Mouse (Mus musculus) limb, embryonic 15.5 days (tissue): ENCODE measurements around the gene H6pd. TPM values are rescaled to one million over a fixed set of nuclear protein-coding genes. Genes with fewer than 3 reads are reported as not detected.

Source experiments
- ATAC-seq: fragments of 200-750 bp; cut with Nextera tagmentation; 2 replicates; pipeline ENCODE4 v1.8.0; 2017; ENCODE audit warnings: low read depth, moderate TSS enrichment; ENCODE audit not compliant: insufficient number of reproducible peaks, low FRiP score, low TSS enrichment
- H3K27ac ChIP-seq: fragments of 300-500 bp; sonication (generic); 2 replicates; pipeline ENCODE4 v1.5.1; 2015; ENCODE audit warnings: moderate library complexity, mild to moderate bottlenecking, inconsistent platforms
- H3K27me3 ChIP-seq: fragments of 300-500 bp; sonication (generic); 2 replicates; pipeline ENCODE4 v1.6.1; 2015; ENCODE audit warnings: inconsistent platforms
- H3K36me3 ChIP-seq: fragments of 300-500 bp; sonication (generic); 2 replicates; pipeline ENCODE4 v1.6.1; 2015; ENCODE audit warnings: inconsistent platforms
- H3K4me1 ChIP-seq: fragments of 300-500 bp; sonication (generic); 2 replicates; pipeline ENCODE4 v1.6.1; 2015; ENCODE audit warnings: inconsistent platforms
- H3K4me2 ChIP-seq: fragments of 300-500 bp; sonication (generic); 2 replicates; pipeline ENCODE4 v1.6.1; 2015; ENCODE audit warnings: mild to moderate bottlenecking, inconsistent platforms
- H3K4me3 ChIP-seq: fragments of 300-500 bp; sonication (generic); 2 replicates; pipeline ENCODE4 v1.5.1; 2015; ENCODE audit warnings: mild to moderate bottlenecking, inconsistent platforms
- H3K9ac ChIP-seq: fragments of 300-500 bp; sonication (generic); 2 replicates; pipeline ENCODE4 v1.6.1; 2015; ENCODE audit warnings: inconsistent platforms
- H3K9me3 ChIP-seq: fragments of 300-500 bp; sonication (generic); 2 replicates; pipeline ENCODE4 v1.6.1; 2016; ENCODE audit warnings: inconsistent platforms
- WGBS: fragments of 180-500 bp; shearing (Covaris S2); methylation state at CpG from one replicate; pipeline ENCODE4 v1.1.7; 2015; 5-methylcytosine and 5-hydroxymethylcytosine counted together
- polyA plus RNA-seq: library from polyadenylated mRNA; unstranded; fragments of >200 nt; fragmentation: Nextera tagmentation; extraction: Ambion mirVana; gene quantifications from 2 replicates; pipeline ENCODE4 v1.2.1, GENCODE M21; 2015

Gene H6pd
- polyA plus RNA-seq, 1 experiment from 2014 or later, result 13.4 TPM

DNA sequence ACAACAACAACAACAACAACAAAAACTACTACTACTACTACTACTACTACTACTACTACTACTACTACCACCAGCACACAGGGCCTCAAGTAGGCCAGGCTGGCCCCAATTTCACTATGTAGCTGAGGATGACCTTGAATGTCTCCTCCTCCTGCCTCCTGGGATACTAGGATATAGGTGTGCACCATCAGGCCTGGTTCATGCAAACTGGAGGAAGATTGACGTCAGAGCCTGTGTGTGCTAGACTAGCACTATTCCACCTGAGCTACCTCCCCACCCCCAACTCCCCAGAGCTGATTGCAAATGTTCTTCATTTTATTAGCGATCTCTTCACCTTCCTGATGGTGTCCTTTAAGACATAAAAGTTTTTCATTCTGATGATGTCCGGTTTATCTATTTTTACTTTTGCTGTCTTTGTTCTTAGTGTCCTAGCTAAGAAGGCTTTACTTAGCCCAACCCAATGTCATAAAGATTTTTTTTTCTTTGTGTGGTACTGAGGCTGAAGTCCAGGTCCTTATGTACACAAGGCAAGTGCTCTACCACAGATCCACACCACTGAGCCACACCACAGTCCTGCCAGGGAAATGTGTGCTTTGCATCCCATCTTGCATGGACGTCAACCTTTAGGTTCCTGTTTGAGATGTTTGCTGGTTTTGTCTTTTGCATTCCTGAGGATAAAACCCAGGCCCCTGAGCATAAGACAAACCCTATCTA lies 5.7 kb upstream of the H6pd start:
- no peaks in the 10 kb centered on the region for H3K36me3 ChIP-seq

DNA sequence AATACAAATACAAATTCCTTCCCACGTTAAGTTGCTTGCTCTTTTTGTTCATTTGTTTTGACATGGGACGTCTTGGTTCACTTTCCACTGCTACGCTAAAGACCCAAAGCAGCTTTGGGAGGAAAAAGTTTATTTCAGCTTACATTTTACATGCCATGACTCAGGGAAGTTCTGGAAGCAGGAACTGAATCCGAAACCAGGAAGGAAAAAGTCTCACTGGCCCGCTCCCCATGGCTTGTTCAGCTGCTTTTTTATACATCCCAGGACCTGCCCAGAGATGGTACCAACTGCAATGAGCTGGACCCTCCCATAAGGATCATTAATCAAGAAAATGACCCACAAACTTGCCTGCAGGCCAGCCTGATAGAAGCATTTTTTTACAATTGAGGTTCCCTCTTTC lies 5.0 kb upstream of the H6pd start:
- 86% methylated on average over 5 of the region's 5 CpGs for WGBS
- H3K4me1 ChIP-seq, result peaks cover 6% of the 10 kb centered on the region; the same call in 1 of the 2 replicates

More for the DNA sequence above, 5.7 kb upstream of the H6pd start:
- Histone ChIP-seq H3K9ac (no peak overlapping the region), H3K9me3 (no peaks in the 10 kb centered on the region), H3K27me3 (no peaks in the 10 kb centered on the region), H3K4me2 (no peak overlapping the region), H3K4me1 (0 out of 2 replicates have a peak, but pooled peaks cover under 1% of the 10 kb centered on the region), H3K27ac (no peak overlapping the region), H3K4me3 (no peak overlapping the region)
- 85% methylated on average over 4 of the region's 4 CpGs for WGBS
- ATAC-seq, result no peak

DNA sequence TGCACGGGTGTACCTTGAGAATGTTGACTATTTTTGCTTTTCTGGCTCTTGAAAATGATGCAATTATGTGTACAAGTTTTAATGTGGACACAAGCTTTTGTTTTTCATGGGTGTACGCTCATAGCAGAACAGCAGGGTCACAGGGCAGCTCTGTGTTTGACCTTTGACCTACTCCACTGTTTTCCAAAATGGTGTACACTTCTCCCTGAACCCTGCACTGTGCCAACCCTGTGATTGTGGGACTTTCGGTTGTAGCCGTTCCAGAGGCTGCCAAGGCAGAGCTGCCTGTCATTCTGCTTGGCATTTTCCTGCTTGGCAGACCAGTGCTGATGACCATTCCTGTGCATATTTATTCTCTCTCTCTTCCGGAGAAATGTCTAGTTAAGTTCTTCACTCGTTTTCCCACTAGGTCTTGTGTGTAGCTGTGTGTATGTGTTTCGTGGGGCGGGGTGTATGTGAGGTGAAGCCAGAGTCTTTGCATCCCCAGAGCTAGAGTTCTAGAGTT lies 4.4 kb upstream of the H6pd start:
- 90% methylated on average over 8 of the region's 8 CpGs for WGBS
- ATAC-seq, result no peak
- H3K4me2 ChIP-seq, result no peak overlapping the region
- no peaks in the 10 kb centered on the region for H3K27me3 ChIP-seq
- no peak overlapping the region for H3K9ac ChIP-seq
- no peaks in the 10 kb centered on the region for H3K9me3 ChIP-seq
- no peaks in the 10 kb centered on the region for H3K36me3 ChIP-seq
- H3K27ac ChIP-seq, result no peak overlapping the region
- no peak overlapping the region for H3K4me3 ChIP-seq
- H3K4me1 ChIP-seq, result peaks cover 10% of the 10 kb centered on the region

More for the DNA sequence above, 5.0 kb upstream of the H6pd start:
- Histone ChIP-seq H3K9ac (no peak overlapping the region), H3K27ac (no peak overlapping the region), H3K9me3 (no peaks in the 10 kb centered on the region), H3K27me3 (no peaks in the 10 kb centered on the region), H3K36me3 (no peaks in the 10 kb centered on the region), H3K4me2 (no peak overlapping the region), H3K4me3 (no peak overlapping the region)
- no peak for ATAC-seq

- WGBS, result 58% methylated on average over 4 of the region's 4 CpGs
- H3K4me1 ChIP-seq, result peaks cover 18% of the 10 kb centered on the region
- H3K4me2 ChIP-seq, result no peak overlapping the region
- no peak overlapping the region for H3K9ac ChIP-seq
- H3K9me3 ChIP-seq, result no peaks in the 10 kb centered on the region
- ATAC-seq, result no peak
- no peak overlapping the region for H3K4me3 ChIP-seq
- peak overlapping the region; percentile 24; the same call in 1 of the 2 replicates for H3K27ac ChIP-seq
- H3K27me3 ChIP-seq, result no peaks in the 10 kb centered on the region
- H3K36me3 ChIP-seq, result no peaks in the 10 kb centered on the region
These were observed 3.5 kb upstream of the H6pd start for GRCm38 (mm10) chr4:150012322-150012723.

DNA sequence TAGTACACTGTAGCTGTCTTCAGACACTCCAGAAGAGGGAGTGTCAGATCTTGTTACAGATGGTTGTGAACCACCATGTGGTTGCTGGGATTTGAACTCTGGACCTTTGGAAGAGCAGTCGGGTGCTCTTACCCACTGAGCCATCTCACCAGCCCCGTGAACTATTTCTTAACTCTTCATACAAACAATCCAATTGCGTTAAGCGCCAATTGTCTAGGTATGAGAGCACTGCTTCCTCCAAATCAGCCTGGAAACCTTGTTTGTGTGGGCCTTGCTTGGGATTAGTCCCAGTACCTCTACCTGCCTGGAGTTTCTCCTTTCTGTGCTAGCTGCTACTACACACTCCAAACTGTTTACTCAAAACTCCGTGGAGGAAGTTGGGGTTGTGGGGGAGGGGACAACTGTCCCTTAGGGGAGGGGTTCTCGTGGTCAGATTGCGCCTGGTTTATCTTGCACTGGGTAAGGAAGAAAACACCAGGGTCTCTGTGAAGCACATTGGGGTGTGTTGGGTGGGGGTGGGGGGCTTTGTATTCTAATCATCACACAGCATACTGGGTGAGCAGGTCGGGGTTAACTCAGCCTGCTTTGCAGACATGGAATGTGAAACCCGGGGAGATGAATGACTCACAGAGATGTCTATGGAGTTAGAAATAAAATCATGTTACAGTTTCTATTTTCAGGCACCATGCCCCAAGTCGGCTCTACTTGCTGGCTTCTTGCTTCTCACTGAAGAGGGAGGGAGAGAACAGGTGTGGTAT lies 2.9 kb upstream of the H6pd start:
- no peak overlapping the region for H3K4me2 ChIP-seq
- 44% methylated on average over 10 of the region's 10 CpGs for WGBS
- H3K27me3 ChIP-seq, result no peaks in the 10 kb centered on the region
- no peaks in the 10 kb centered on the region for H3K9me3 ChIP-seq
- H3K36me3 ChIP-seq, result no peaks in the 10 kb centered on the region
- no peak overlapping the region for H3K9ac ChIP-seq
- no peak overlapping the region for H3K4me3 ChIP-seq
- no peak for ATAC-seq
- peaks cover 18% of the 10 kb centered on the region for H3K4me1 ChIP-seq
- peak overlapping the region; percentile 24; the same call in 1 of the 2 replicates for H3K27ac ChIP-seq

- 84% methylated on average over 6 of the region's 6 CpGs for WGBS
- H3K27ac ChIP-seq, result no peak overlapping the region
- H3K4me3 ChIP-seq, result no peak overlapping the region
These were observed 1.4 kb upstream of the H6pd start for GRCm38 (mm10) chr4:150010054-150010730.

GRCm38 (mm10) chr4:150009587-150009930 lies 736 bp upstream of the H6pd start:
- no peak overlapping the region for H3K9ac ChIP-seq
- WGBS, result 78% methylated on average over 6 of the region's 6 CpGs
- H3K27ac ChIP-seq, result no peak overlapping the region

More at GRCm38 (mm10) chr4:150010054-150010730, 1.4 kb upstream of the H6pd start:
- H3K4me2 ChIP-seq, result no peak overlapping the region
- H3K4me1 ChIP-seq, result peaks cover 18% of the 10 kb centered on the region
- no peaks in the 10 kb centered on the region for H3K27me3 ChIP-seq
- no peaks in the 10 kb centered on the region for H3K9me3 ChIP-seq
- H3K9ac ChIP-seq, result no peak overlapping the region
- no peak for ATAC-seq
- no peaks in the 10 kb centered on the region for H3K36me3 ChIP-seq

DNA sequence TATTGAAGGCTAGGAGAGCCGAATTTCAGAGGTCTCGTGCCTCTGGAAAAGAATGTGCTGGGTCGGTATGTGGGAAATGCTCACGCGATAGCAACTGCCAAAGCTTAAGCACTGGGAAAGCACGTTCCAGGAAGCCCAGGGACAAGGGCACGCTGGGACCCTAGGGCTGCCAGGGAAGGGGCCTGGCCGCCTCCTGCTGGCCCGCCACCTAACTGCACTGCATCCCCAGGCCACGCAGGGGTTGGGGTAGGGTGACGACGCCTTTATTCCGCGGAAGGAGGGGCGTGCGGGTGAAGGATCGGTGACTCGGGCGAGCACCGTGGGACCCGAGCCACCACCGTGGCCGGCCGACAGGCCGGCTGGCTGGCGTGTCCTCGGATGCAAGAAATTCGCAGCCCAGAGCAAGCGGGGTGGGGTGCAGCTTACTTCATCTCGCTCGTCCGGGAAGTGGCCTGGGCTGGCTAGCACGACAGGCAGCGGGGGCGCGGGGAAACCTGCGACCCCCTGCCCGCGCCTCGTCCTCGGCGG lies 434 bp downstream of the H6pd start:
- Histone ChIP-seq H3K4me1 (peaks cover 21% of the 10 kb centered on the region), H3K4me3 (peak overlapping the region; percentile 84), H3K4me2 (peak overlapping the region; percentile 85), H3K27ac (peak overlapping the region; percentile 96), H3K9me3 (no peaks in the 10 kb centered on the region), H3K9ac (peak overlapping the region; percentile 91), H3K27me3 (no peaks in the 10 kb centered on the region), H3K36me3 (no peaks in the 10 kb centered on the region)
- 0% methylated on average over 41 of the region's 42 CpGs for WGBS
- peak; percentile 81 for ATAC-seq

More at GRCm38 (mm10) chr4:150009587-150009930, 736 bp upstream of the H6pd start:
- Histone ChIP-seq H3K4me2 (no peak overlapping the region; the same call in 1 of the 2 replicates), H3K27me3 (no peaks in the 10 kb centered on the region), H3K36me3 (no peaks in the 10 kb centered on the region), H3K4me3 (peak overlapping the region; percentile 84; the same call in 1 of the 2 replicates), H3K9me3 (no peaks in the 10 kb centered on the region), H3K4me1 (peaks cover 18% of the 10 kb centered on the region)
- no peak for ATAC-seq

DNA sequence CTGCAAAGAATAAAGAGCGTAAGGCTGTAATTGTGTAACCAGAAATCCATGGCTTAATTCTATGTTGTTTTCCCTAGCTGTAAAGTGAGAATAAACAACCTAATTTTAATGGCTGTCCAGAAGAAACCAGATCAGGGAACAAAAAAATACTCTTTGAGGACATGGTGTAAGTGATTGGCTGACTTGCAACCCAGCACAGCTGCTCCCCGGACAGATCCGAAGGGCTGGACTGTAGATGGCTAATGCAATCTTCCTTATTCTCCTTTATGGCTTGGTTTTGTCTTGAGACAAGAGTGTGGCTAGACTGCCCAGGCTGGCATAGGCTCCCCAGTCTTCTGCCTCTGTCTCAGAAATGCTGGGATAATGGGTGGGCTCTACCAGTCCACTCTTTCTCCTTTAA lies 1.4 kb downstream of the H6pd start:
- ATAC-seq, result no peak
- H3K9ac ChIP-seq, result no peak overlapping the region
- no peaks in the 10 kb centered on the region for H3K36me3 ChIP-seq
- 86% methylated on average over 3 of the region's 3 CpGs for WGBS
- peaks cover 30% of the 10 kb centered on the region for H3K4me1 ChIP-seq
- 0 out of 2 replicates have a peak overlapping the region, but pooled peaks have one; percentile 84 for H3K4me3 ChIP-seq
- 0 out of 2 replicates have a peak overlapping the region, but pooled peaks have one; percentile 33 for H3K27ac ChIP-seq
- H3K9me3 ChIP-seq, result no peaks in the 10 kb centered on the region
- H3K27me3 ChIP-seq, result no peaks in the 10 kb centered on the region
- peak overlapping the region; percentile 85 for H3K4me2 ChIP-seq

GRCm38 (mm10) chr4:150006991-150007390 lies 1.8 kb downstream of the H6pd start:
- 72% methylated on average over 8 of the region's 8 CpGs for WGBS
- Histone ChIP-seq H3K27ac (no peak overlapping the region), H3K9ac (no peak overlapping the region), H3K4me2 (no peak overlapping the region), H3K4me3 (no peak overlapping the region), H3K4me1 (peaks cover 34% of the 10 kb centered on the region), H3K36me3 (no peaks in the 10 kb centered on the region), H3K9me3 (no peaks in the 10 kb centered on the region), H3K27me3 (no peaks in the 10 kb centered on the region)
- no peak for ATAC-seq

DNA sequence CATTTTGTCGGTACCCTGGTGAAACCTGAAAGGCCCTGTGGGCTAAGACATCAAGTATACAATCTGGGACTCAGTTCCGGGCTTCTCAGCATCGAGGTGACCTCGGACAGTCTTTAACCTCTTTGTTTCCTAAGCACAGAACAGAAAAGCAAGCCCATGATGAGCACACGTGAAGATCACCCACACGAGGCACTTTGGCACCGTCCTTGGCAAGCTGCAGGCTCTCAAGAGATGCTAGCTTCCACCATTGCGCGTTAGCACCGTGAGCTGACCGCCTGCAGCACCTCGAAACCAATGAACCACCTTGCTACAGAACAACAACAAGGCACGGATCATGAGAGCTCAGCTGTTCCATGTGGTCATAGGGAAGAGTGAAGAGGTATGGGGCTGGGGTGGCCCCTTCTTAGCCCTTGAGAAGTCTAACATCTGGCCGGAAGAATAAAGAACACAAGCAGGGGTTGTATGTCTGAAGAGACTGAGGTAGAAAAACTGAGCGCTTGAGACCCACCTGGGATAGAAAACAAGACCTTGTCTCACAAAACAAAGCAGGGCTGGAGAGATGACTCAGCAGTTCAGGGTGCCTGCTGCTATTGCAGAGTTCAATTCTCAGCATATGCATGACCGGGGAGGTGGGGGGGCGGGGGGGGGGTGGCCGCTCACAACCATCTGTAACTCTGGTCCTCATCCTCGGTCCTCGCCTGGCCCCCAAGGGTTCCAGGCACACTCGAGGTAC lies 2.5 kb downstream of the H6pd start:
- no peak overlapping the region for H3K9ac ChIP-seq
- no peaks in the 10 kb centered on the region for H3K9me3 ChIP-seq
- no peak overlapping the region for H3K27ac ChIP-seq
- H3K4me3 ChIP-seq, result no peak overlapping the region
- no peaks in the 10 kb centered on the region for H3K27me3 ChIP-seq
- 81% methylated on average over 21 of the region's 21 CpGs for WGBS
- no peaks in the 10 kb centered on the region for H3K36me3 ChIP-seq
- H3K4me2 ChIP-seq, result no peak overlapping the region
- ATAC-seq, result no peak
- H3K4me1 ChIP-seq, result peaks cover 41% of the 10 kb centered on the region
